Comparison of ENCODE assay signal across 23 mouse cellular contexts in the genomic region with DNA sequence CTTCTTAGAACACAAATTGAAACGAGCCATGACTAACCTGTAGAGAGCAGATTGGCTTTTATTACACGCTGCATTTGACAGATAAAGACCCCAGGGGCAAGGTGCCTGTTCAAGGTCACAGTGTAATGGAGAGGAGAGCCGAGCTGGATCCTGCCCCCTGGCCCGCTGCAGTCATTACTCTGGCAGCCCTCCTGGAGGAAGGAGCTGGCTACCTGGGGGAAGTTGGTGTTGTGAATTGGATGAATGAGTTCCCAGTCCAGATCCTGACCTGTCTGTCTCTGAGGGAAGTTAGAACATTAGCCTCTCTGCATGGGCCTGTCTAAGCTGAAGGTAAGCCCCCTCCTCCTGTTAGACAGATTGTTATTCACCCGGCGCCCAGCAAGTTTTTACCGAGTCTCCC. TPM values are rescaled to one million over a fixed set of nuclear protein-coding genes. Genes with fewer than 3 reads are reported as not detected.
DNase-seq lines count a peak whose midpoint lies in the region; ATAC-seq and TF ChIP-seq lines count a peak whose summit lies in the region.
"Had no signal": no experiment of that assay in that cellular context is flagged by ENCODE, and none has a peak within 500 bp of the region (broad histone marks: within the 10 kb centered on the region; RNA-seq: fewer than 3 reads in every experiment).

No protein-coding gene starts in this region.

- no peak overlapping the region for H3K9ac ChIP-seq in kidney, embryonic 16.5 days (replicated peaks; ENCODE audit: low read length)
- no peak overlapping the region for H3K9ac ChIP-seq in midbrain, embryonic 16.5 days (ENCODE audit: low read depth, low read length)
- no peak overlapping the region for H3K9ac ChIP-seq in forebrain, embryonic 15.5 days (replicated peaks)
- H3K9ac ChIP-seq: embryonic facial prominence, embryonic 15.5 days; hindbrain, embryonic 14.5 days; liver, embryonic 15.5 days; lung, embryonic 15.5 days had no signal

- no peaks in the 10 kb centered on the region for H3K36me3 ChIP-seq in kidney, adult 2 months (ENCODE audit: control insufficient read depth, insufficient read depth, low read length)
- no peaks in the 10 kb centered on the region for H3K36me3 ChIP-seq in kidney, embryonic 16.5 days (ENCODE audit: insufficient read depth, low read length)
- no peaks in the 10 kb centered on the region for H3K36me3 ChIP-seq in midbrain, embryonic 16.5 days (ENCODE audit: control insufficient read depth, insufficient read depth, low read length)
- H3K36me3 ChIP-seq in forebrain, embryonic 15.5 days: no peaks in the 10 kb centered on the region
- peaks cover 12% of the 10 kb centered on the region for H3K36me3 ChIP-seq in forebrain, embryonic 10.5 days (replicated peaks)
- H3K36me3 ChIP-seq: embryonic facial prominence, embryonic 15.5 days; liver, embryonic 15.5 days; lung, embryonic 15.5 days had no signal

- H3K4me3 ChIP-seq in kidney, adult 2 months (ENCODE audit: insufficient read depth, low read depth, low read length): no peak overlapping the region
- no peak overlapping the region for H3K4me3 ChIP-seq in kidney, embryonic 16.5 days (ENCODE audit: low read length)
- H3K4me3 ChIP-seq in midbrain, embryonic 16.5 days (ENCODE audit: low read depth, low read length): no peak overlapping the region
- no peak overlapping the region for H3K4me3 ChIP-seq in forebrain, embryonic 15.5 days
- no peak overlapping the region for H3K4me3 ChIP-seq in forebrain, embryonic 10.5 days
- H3K4me3 ChIP-seq: embryonic facial prominence, embryonic 15.5 days; liver, embryonic 15.5 days; lung, embryonic 15.5 days; megakaryocyte, embryonic 14.5 days had no signal

- peaks cover 51% of the 10 kb centered on the region for H3K4me1 ChIP-seq in kidney, adult 2 months (ENCODE audit: control insufficient read depth, insufficient read depth, low read length)
- H3K4me1 ChIP-seq in kidney, embryonic 16.5 days (ENCODE audit: insufficient read depth, low read length): peaks cover 59% of the 10 kb centered on the region
- H3K4me1 ChIP-seq in midbrain, embryonic 16.5 days (ENCODE audit: control insufficient read depth, insufficient read depth, low read length): peaks cover 3% of the 10 kb centered on the region; the same call in 1 of the 2 replicates
- H3K4me1 ChIP-seq in forebrain, embryonic 15.5 days: no peaks in the 10 kb centered on the region
- H3K4me1 ChIP-seq in forebrain, embryonic 10.5 days: peaks cover 47% of the 10 kb centered on the region

- 47% methylated on average over 7 of the region's 7 CpGs for WGBS in kidney, adult 2 months
- 36% methylated on average over 7 of the region's 7 CpGs for WGBS in kidney, embryonic 16.5 days
- WGBS in midbrain, embryonic 16.5 days: 45% methylated on average over 7 of the region's 7 CpGs
- WGBS in forebrain, embryonic 15.5 days: 49% methylated on average over 7 of the region's 7 CpGs
- WGBS in forebrain, embryonic 10.5 days: 40% methylated on average over 7 of the region's 7 CpGs

- peak overlapping the region; percentile 45 for H3K27ac ChIP-seq in kidney, adult 2 months (ENCODE audit: insufficient read depth, low read depth, low read length)
- H3K27ac ChIP-seq in kidney, embryonic 16.5 days (ENCODE audit: low read length): peak overlapping the region; percentile 59
- no peak overlapping the region for H3K27ac ChIP-seq in midbrain, embryonic 16.5 days (ENCODE audit: low read length)
- H3K27ac ChIP-seq in forebrain, embryonic 15.5 days (replicated peaks): no peak overlapping the region
- no peak overlapping the region for H3K27ac ChIP-seq in forebrain, embryonic 10.5 days
- H3K27ac ChIP-seq: embryonic facial prominence, embryonic 15.5 days; hindbrain, embryonic 14.5 days; liver, embryonic 15.5 days; lung, embryonic 15.5 days; stomach, postnatal 0 days had no signal

- TF ChIP-seq POLR2A in kidney, adult 2 months (IDR thresholded peaks at IDR 0.05; ENCODE audit: low read depth, low read length): no peak

- peak; percentile 47 for DNase-seq in kidney, adult 2 months
- no peak for DNase-seq in kidney, postnatal 14 days
- peak; percentile 64 for DNase-seq in R1 (ENCODE audit: low read depth, low spot score)
- DNase-seq in forebrain, embryonic 10.5 days (ENCODE audit: extremely low spot score, low spot score): no peak
- DNase-seq: cerebellum, adult 18-20 months; cerebellum, postnatal 25 days; embryo, embryonic 11 days; heart, postnatal 4 days; liver; lung, postnatal 36 days; thymus, adult 2 months; thymus, postnatal 4 days had no signal

- no peaks in the 10 kb centered on the region for H3K27me3 ChIP-seq in kidney, adult 2 months (replicated peaks; ENCODE audit: control insufficient read depth, insufficient read depth, low read length)
- no peaks in the 10 kb centered on the region for H3K27me3 ChIP-seq in kidney, embryonic 16.5 days (ENCODE audit: insufficient read depth, low read length)
- H3K27me3 ChIP-seq in midbrain, embryonic 16.5 days (ENCODE audit: control insufficient read depth, insufficient read depth, low read depth, low read length): no peaks in the 10 kb centered on the region
- no peaks in the 10 kb centered on the region for H3K27me3 ChIP-seq in forebrain, embryonic 15.5 days
- H3K27me3 ChIP-seq in forebrain, embryonic 10.5 days (ENCODE audit: poor library complexity, severe bottlenecking): no peaks in the 10 kb centered on the region
- H3K27me3 ChIP-seq: embryonic facial prominence, embryonic 15.5 days; liver, embryonic 15.5 days; lung, embryonic 15.5 days had no signal

- TF ChIP-seq CTCF in kidney, adult 2 months (conservative IDR thresholded peaks at IDR 0.05; ENCODE audit: insufficient read depth, insufficient read length, low read depth, low read length): no peak

- peak; percentile 16; the same call in 1 of the 2 replicates for ATAC-seq in kidney, embryonic 16.5 days (ENCODE audit: low FRiP score, low TSS enrichment)
- peak; percentile 49 for ATAC-seq in midbrain, embryonic 16.5 days
- ATAC-seq in forebrain, embryonic 15.5 days (replicated peaks): no peak
- ATAC-seq: forebrain, embryonic 16.5 days; inflammation-experienced regulatory T-cells, adult 6 months had no signal

- H3K9me3 ChIP-seq in kidney, embryonic 16.5 days (ENCODE audit: low read length): no peaks in the 10 kb centered on the region
- H3K9me3 ChIP-seq in midbrain, embryonic 16.5 days (replicated peaks; ENCODE audit: control insufficient read depth, low read length, poor library complexity, severe bottlenecking): no peaks in the 10 kb centered on the region
- no peaks in the 10 kb centered on the region for H3K9me3 ChIP-seq in forebrain, embryonic 15.5 days
- no peaks in the 10 kb centered on the region for H3K9me3 ChIP-seq in forebrain, embryonic 10.5 days
- H3K9me3 ChIP-seq: embryonic facial prominence, embryonic 15.5 days; liver, embryonic 15.5 days; lung, embryonic 15.5 days; megakaryocyte, embryonic 14.5 days had no signal

- H3K4me2 ChIP-seq in kidney, embryonic 16.5 days (replicated peaks; ENCODE audit: low read depth, low read length): no peak overlapping the region
- H3K4me2 ChIP-seq in midbrain, embryonic 16.5 days (ENCODE audit: low read length): no peak overlapping the region
- H3K4me2 ChIP-seq in forebrain, embryonic 15.5 days (replicated peaks): no peak overlapping the region
- H3K4me2 ChIP-seq: embryonic facial prominence, embryonic 15.5 days; hindbrain, embryonic 14.5 days; liver, embryonic 15.5 days; lung, embryonic 15.5 days had no signal

RNA-seq across cellular contexts. Expression of a gene that starts 9.2 kb away (rescaled TPM):
- polyA plus RNA-seq in kidney, adult 2 months (2012; rRNA removed): 18.5 and 32.0 TPM in 2 replicates
- polyA plus RNA-seq in kidney, embryonic 16.5 days (2015; fragmentation: Nextera tagmentation; extraction: Ambion mirVana): 3.7 and 4.4 TPM in 2 replicates
- 0.54 and 0.81 TPM in 2 replicates for polyA plus RNA-seq in midbrain, embryonic 16.5 days (2015; fragmentation: Nextera tagmentation; extraction: Ambion mirVana)
- 1.6 TPM in 2 replicates for polyA plus RNA-seq in forebrain, embryonic 15.5 days (2015; fragmentation: Nextera tagmentation; extraction: Ambion mirVana)
- polyA plus RNA-seq in forebrain, embryonic 10.5 days (2016; fragmentation: Nextera tagmentation; extraction: Ambion mirVana): 2.6 and 3.7 TPM in 2 replicates

Comparison
In these comparisons a context has a peak if more than half of its experiments do, and no peak if none do; other contexts are left out.
1. DNase-seq: peak in kidney, adult 2 months (single experiment) and R1 (single experiment); none in kidney, postnatal 14 days (single experiment) and forebrain, embryonic 10.5 days (single experiment).
2. H3K27ac ChIP-seq: peak in kidney, adult 2 months (single experiment) and kidney, embryonic 16.5 days (single experiment); none in midbrain, embryonic 16.5 days (single experiment), forebrain, embryonic 15.5 days (single experiment) and forebrain, embryonic 10.5 days (single experiment).